In genomic region chr12:81630915-81631660, GRCm38 (mm10) we compare ENCODE assay signal across 9 mouse cellular contexts. TPM values are rescaled to one million over a fixed set of nuclear protein-coding genes. Genes with fewer than 3 reads are reported as not detected.
DNase-seq lines count a peak whose midpoint lies in the region; ATAC-seq and TF ChIP-seq lines count a peak whose summit lies in the region.
"Had no signal": no experiment of that assay in that cellular context is flagged by ENCODE, and none has a peak within 500 bp of the region (broad histone marks: within the 10 kb centered on the region; RNA-seq: fewer than 3 reads in every experiment).

TSS of gene Ttc9 (plus strand) at chr12:81631249.

- H3K36me3 ChIP-seq in heart, adult 2 months (ENCODE audit: control insufficient read depth, insufficient read depth, low read length), result no peaks in the 10 kb centered on the region
- no peaks in the 10 kb centered on the region for H3K36me3 ChIP-seq in liver, embryonic 12.5 days
- H3K36me3 ChIP-seq in neural tube, embryonic 13.5 days, result no peaks in the 10 kb centered on the region

- ATAC-seq in liver, embryonic 12.5 days, result no peak
- ATAC-seq in neural tube, embryonic 13.5 days (ENCODE audit: low read depth), result peak; percentile 84

- TF ChIP-seq POLR2A in heart, adult 2 months (IDR thresholded peaks at IDR 0.05; ENCODE audit: insufficient read depth, low read depth, low read length), result no peak

- under 1% methylated on average over 80 of the region's 82 CpGs for WGBS in heart, adult 2 months
- WGBS in liver, embryonic 12.5 days (ENCODE audit: insufficient replicate concordance), result 1% methylated on average over 81 of the region's 82 CpGs
- under 1% methylated on average over 78 of the region's 82 CpGs for WGBS in neural tube, embryonic 13.5 days

- no peak within 1 kb of the TSS for H3K27ac ChIP-seq in heart, adult 2 months
- H3K27ac ChIP-seq in liver, embryonic 12.5 days, result no peak within 1 kb of the TSS
- H3K27ac ChIP-seq in neural tube, embryonic 13.5 days (replicated peaks), result peak within 1 kb of the TSS; percentile 95

- peak; percentile 40 for DNase-seq in ovary, postnatal 36 days (ENCODE audit: low spot score)
- DNase-seq in ovary, adult 18-20 months (ENCODE audit: low spot score), result no peak
- DNase-seq in embryo, embryonic 10 days (ENCODE audit: low spot score), result peak; percentile 65
- peak; percentile 45 to 56 for DNase-seq in heart, adult 2 months
- peak; percentile 53 for DNase-seq in kidney, postnatal 10 days
- no peak for DNase-seq in T-cell, adult 2 months (ENCODE audit: low spot score)

- TF ChIP-seq EP300 in heart, adult 2 months (IDR thresholded peaks at IDR 0.05; ENCODE audit: insufficient read depth, low read depth, low read length), result no peak

- H3K4me2 ChIP-seq in liver, embryonic 12.5 days, result peak within 1 kb of the TSS; percentile 72
- H3K4me2 ChIP-seq in neural tube, embryonic 13.5 days, result peak within 1 kb of the TSS; percentile 83

- no peaks in the 10 kb centered on the region for H3K9me3 ChIP-seq in liver, embryonic 12.5 days (replicated peaks)
- H3K9me3 ChIP-seq in neural tube, embryonic 13.5 days, result no peaks in the 10 kb centered on the region

- intact Hi-C loops in heart, adult 2 months (cut with DNase I), result no loop called here

- TF ChIP-seq CTCF in heart, adult 2 months (IDR thresholded peaks at IDR 0.05), result no peak

- H3K4me1 ChIP-seq in heart, adult 2 months (ENCODE audit: control insufficient read depth, insufficient read depth, low read length), result no peaks in the 10 kb centered on the region
- H3K4me1 ChIP-seq in liver, embryonic 12.5 days, result 0 out of 2 replicates have a peak, but pooled peaks cover 8% of the 10 kb centered on the region
- H3K4me1 ChIP-seq in neural tube, embryonic 13.5 days (replicated peaks), result peaks cover 31% of the 10 kb centered on the region

- H3K4me3 ChIP-seq in heart, adult 2 months, result peak within 1 kb of the TSS; percentile 57
- peak within 1 kb of the TSS; percentile 48 for H3K4me3 ChIP-seq in liver, embryonic 12.5 days
- peak within 1 kb of the TSS; percentile 71 for H3K4me3 ChIP-seq in neural tube, embryonic 13.5 days

- H3K79me2 ChIP-seq in heart, adult 2 months (replicated peaks; ENCODE audit: control insufficient read depth, insufficient read depth, low read length), result no peaks in the 10 kb centered on the region

- H3K9ac ChIP-seq in heart, adult 2 months (ENCODE audit: low read depth, low read length), result peak within 1 kb of the TSS; percentile 54
- H3K9ac ChIP-seq in liver, embryonic 12.5 days, result no peak within 1 kb of the TSS
- peak within 1 kb of the TSS; percentile 91 for H3K9ac ChIP-seq in neural tube, embryonic 13.5 days

- peaks cover 4% of the 10 kb centered on the region for H3K27me3 ChIP-seq in heart, adult 2 months (ENCODE audit: control insufficient read depth, insufficient read depth, low read length)
- H3K27me3 ChIP-seq in liver, embryonic 12.5 days (replicated peaks), result peaks cover 78% of the 10 kb centered on the region
- H3K27me3 ChIP-seq in neural tube, embryonic 13.5 days, result peaks cover 21% of the 10 kb centered on the region; the same call in 1 of the 2 replicates

RNA-seq across cellular contexts. Expression of gene Ttc9, which starts in this region (rescaled TPM):
- 1 to 10 TPM; 1.7 to 2.2 TPM for total RNA-seq in heart, adult 2 months (2021)
- 1.7 and 2.0 TPM in 2 replicates for polyA plus RNA-seq in heart, adult 2 months (2012; rRNA removed)
- 0.12 and 0.33 TPM in 2 replicates for polyA plus RNA-seq in liver, embryonic 12.5 days (2016; fragmentation: Nextera tagmentation; extraction: Ambion mirVana)
- polyA plus RNA-seq in neural tube, embryonic 13.5 days (2015; fragmentation: Nextera tagmentation; extraction: Ambion mirVana), result 12.6 and 14.2 TPM in 2 replicates
- total RNA-seq: MEL had no signal

Comparison
In these comparisons a context has a peak if more than half of its experiments do, and no peak if none do; other contexts are left out.
1. DNase-seq: peak in ovary, postnatal 36 days (single experiment), embryo, embryonic 10 days (single experiment), heart, adult 2 months (2 of 2) and kidney, postnatal 10 days (single experiment); none in ovary, adult 18-20 months (single experiment) and T-cell, adult 2 months (single experiment).
2. Peak in every context shown above with its lines, with median percentiles within 50 percentile points of each other: H3K4me3 ChIP-seq.